Mouse (Mus musculus) small intestine, adult 2 months (tissue): Measurements from ENCODE around the gene Stk40. TPM values are rescaled to one million over a fixed set of nuclear protein-coding genes. Genes with fewer than 3 reads are reported as not detected.

Experiments
- H3K27ac ChIP-seq: fragments of 200-500 bp; 2 replicates; pipeline ENCODE4 v1.5.1; 2012; ENCODE audit warnings: low read depth, low read length, control low read depth, inconsistent platforms; ENCODE audit not compliant: insufficient read depth
- H3K27me3 ChIP-seq: fragments of 200-500 bp; 2 replicates; pipeline ENCODE4 v1.6.1; 2012; ENCODE audit warnings: mild to moderate bottlenecking, moderate library complexity, low read length, inconsistent platforms; ENCODE audit not compliant: control insufficient read depth, insufficient read depth
- H3K36me3 ChIP-seq: fragments of 200-500 bp; 2 replicates; pipeline ENCODE4 v1.6.1; 2012; ENCODE audit warnings: mild to moderate bottlenecking, low read length, control low read depth, inconsistent platforms; ENCODE audit not compliant: control insufficient read depth, insufficient read depth
- H3K4me1 ChIP-seq: fragments of 200-500 bp; 2 replicates; pipeline ENCODE4 v1.6.1; 2012; ENCODE audit warnings: low read length, inconsistent platforms, mixed read lengths; ENCODE audit not compliant: control insufficient read depth, insufficient read depth, insufficient read length
- H3K4me3 ChIP-seq: fragments of 200-500 bp; 2 replicates; pipeline ENCODE4 v1.5.1; 2012; ENCODE audit warnings: low read depth, mild to moderate bottlenecking, control low read depth, inconsistent platforms, low read length, moderate library complexity
- CTCF ChIP-seq: fragments of 200-500 bp; IDR thresholded peaks from 2 replicates; pipeline ENCODE4 v1.5.1; 2012; ENCODE audit warnings: low read depth, mild to moderate bottlenecking, control low read depth, inconsistent platforms, low read length, moderate library complexity, mixed read lengths; ENCODE audit not compliant: insufficient replicate concordance, insufficient read length; ENCODE audit errors: extremely low read depth
- POLR2A ChIP-seq: fragments of 200-500 bp; IDR thresholded peaks from 2 replicates; pipeline ENCODE4 v1.6.1; 2012; ENCODE audit warnings: low read depth, mild to moderate bottlenecking, control low read depth, inconsistent platforms, low read length, moderate library complexity
- WGBS: fragments of 180-500 bp; shearing (Covaris S2); methylation state at CpG from one replicate; pipeline ENCODE4 v1.1.7; 2018; 5-methylcytosine and 5-hydroxymethylcytosine counted together
- polyA plus RNA-seq: library from polyadenylated mRNA; depleted of rRNA; stranded (reverse); fragments of >200 nt; gene quantifications from 2 replicates; pipeline ENCODE4 v1.2.3, GENCODE M21; 2012; rRNA removed

Stk40 gene
- 14.5 and 24.0 TPM in 2 replicates for polyA plus RNA-seq

- TF ChIP-seq CTCF (peak; percentile 40; the same call in 1 of the 2 replicates), POLR2A (peak; percentile 81)
- under 1% methylated on average over 34 of the region's 34 CpGs for WGBS
- H3K27ac ChIP-seq, result peak within 1 kb of the TSS; percentile 92
- H3K4me1 ChIP-seq, result peaks cover 24% of the 10 kb centered on the region
- H3K36me3 ChIP-seq, result no peaks in the 10 kb centered on the region
- H3K4me3 ChIP-seq, result peak within 1 kb of the TSS; percentile 76
- no peaks in the 10 kb centered on the region for H3K27me3 ChIP-seq
Measured at GRCm38 (mm10) chr4:126103590-126104068, at the start of gene Stk40. Gene Stk40 (plus strand): TSS chr4:126103957.

- Histone ChIP-seq H3K27me3 (no peaks in the 10 kb centered on the region), H3K27ac (no peak overlapping the region), H3K4me3 (peak overlapping the region; percentile 84), H3K4me1 (peaks cover 10% of the 10 kb centered on the region; the same call in 1 of the 2 replicates), H3K36me3 (peaks cover 21% of the 10 kb centered on the region)
- WGBS, result 7% methylated on average over 19 of the region's 19 CpGs
- TF ChIP-seq POLR2A, result no peak
- no peak; the same call in 1 of the 2 replicates for TF ChIP-seq CTCF
Measured at GRCm38 (mm10) chr4:126057207-126058133, 46.3 kb upstream of the Stk40 start.

- H3K4me1 ChIP-seq, result peaks cover 10% of the 10 kb centered on the region; the same call in 1 of the 2 replicates
- H3K36me3 ChIP-seq, result peaks cover 17% of the 10 kb centered on the region
- H3K4me3 ChIP-seq, result peak within 1 kb of the TSS; percentile 84
- H3K27ac ChIP-seq, result no peak within 1 kb of the TSS
- WGBS, result under 1% methylated on average over 57 of the region's 57 CpGs
- no peaks in the 10 kb centered on the region for H3K27me3 ChIP-seq
- TF ChIP-seq POLR2A (peak; percentile 47; the same call in 1 of the 2 replicates), CTCF (no peak)
Measured at GRCm38 (mm10) chr4:126058134-126058996, 45.4 kb upstream of the Stk40 start, which contains the start of gene Oscp1. Gene Oscp1 (plus strand): TSS chr4:126058565.

GRCm38 (mm10) chr4:126058997-126059362 lies 44.8 kb upstream of the Stk40 start:
- H3K36me3 ChIP-seq, result peaks cover 12% of the 10 kb centered on the region
- WGBS, result 38% methylated on average over 9 of the region's 9 CpGs
- no peaks in the 10 kb centered on the region for H3K27me3 ChIP-seq

GRCm38 (mm10) chr4:126062856-126063255 lies 40.9 kb upstream of the Stk40 start:
- 41% methylated on average over 1 of the region's 1 CpGs for WGBS
- Histone ChIP-seq H3K36me3 (no peaks in the 10 kb centered on the region), H3K27me3 (no peaks in the 10 kb centered on the region), H3K4me1 (peaks cover 3% of the 10 kb centered on the region; the same call in 1 of the 2 replicates), H3K27ac (no peak overlapping the region), H3K4me3 (no peak overlapping the region)
- no peak for TF ChIP-seq CTCF
- no peak for TF ChIP-seq POLR2A

More at GRCm38 (mm10) chr4:126058997-126059362, 44.8 kb upstream of the Stk40 start:
- peaks cover 10% of the 10 kb centered on the region; the same call in 1 of the 2 replicates for H3K4me1 ChIP-seq
- TF ChIP-seq POLR2A, result no peak
- H3K27ac ChIP-seq, result no peak overlapping the region
- H3K4me3 ChIP-seq, result peak overlapping the region; percentile 84

GRCm38 (mm10) chr4:126065241-126065640 lies 38.5 kb upstream of the Stk40 start:
- H3K36me3 ChIP-seq, result no peaks in the 10 kb centered on the region
- H3K4me1 ChIP-seq, result no peaks in the 10 kb centered on the region
- TF ChIP-seq POLR2A, result no peak
- 82% methylated on average over 7 of the region's 7 CpGs for WGBS
- no peaks in the 10 kb centered on the region for H3K27me3 ChIP-seq
- H3K4me3 ChIP-seq, result no peak overlapping the region
- no peak overlapping the region for H3K27ac ChIP-seq
